Comparison of ENCODE assay signal across 18 mouse cellular contexts in the genomic region with DNA sequence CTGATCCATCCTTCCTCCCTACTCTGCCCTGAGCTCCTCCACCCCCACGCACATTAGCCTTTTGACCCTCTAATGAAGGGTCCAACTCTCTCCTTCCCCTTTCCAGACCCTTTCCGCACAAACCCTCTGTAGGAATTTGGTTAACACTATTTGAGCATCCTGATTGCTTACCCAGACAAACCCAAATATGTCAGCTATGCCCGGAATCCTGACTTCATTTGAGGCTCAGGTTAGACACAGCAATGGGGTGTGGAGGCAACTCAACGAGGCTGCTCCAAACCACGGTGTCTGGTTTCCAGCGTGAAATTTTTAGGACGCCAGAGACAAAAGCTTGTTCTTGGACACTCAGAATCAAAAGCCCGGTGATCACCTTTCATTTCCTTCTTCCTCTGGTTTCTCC.
DNase-seq lines count a peak whose midpoint lies in the region; ATAC-seq and TF ChIP-seq lines count a peak whose summit lies in the region.
"Had no signal": no experiment of that assay in that cellular context is flagged by ENCODE, and none has a peak within 500 bp of the region (broad histone marks: within the 10 kb centered on the region; RNA-seq: fewer than 3 reads in every experiment).

No protein-coding gene starts in this region.

- no peaks in the 10 kb centered on the region for H3K36me3 ChIP-seq in ES-Bruce4 (ENCODE audit: control insufficient read depth, insufficient read depth, low read length, poor library complexity, severe bottlenecking)
- no peaks in the 10 kb centered on the region for H3K36me3 ChIP-seq in limb, embryonic 10.5 days
- H3K36me3 ChIP-seq: G1E; midbrain, embryonic 13.5 days; neural tube, embryonic 13.5 days had no signal

- no peak overlapping the region; the same call in 1 of the 2 replicates for H3K27ac ChIP-seq in ES-Bruce4 (ENCODE audit: insufficient read depth, low read length)
- H3K27ac ChIP-seq in limb, embryonic 10.5 days: peak overlapping the region; percentile 33; the same call in 1 of the 2 replicates
- H3K27ac ChIP-seq: hindbrain, embryonic 14.5 days; midbrain, embryonic 13.5 days; neural tube, embryonic 13.5 days had no signal

- H3K4me3 ChIP-seq in ES-Bruce4 (ENCODE audit: low read depth, low read length): no peak overlapping the region
- H3K4me3 ChIP-seq in limb, embryonic 10.5 days: no peak overlapping the region
- H3K4me3 ChIP-seq: midbrain, embryonic 13.5 days; neural tube, embryonic 13.5 days had no signal

- ATAC-seq in megakaryocyte, adult 5-6 weeks (ENCODE audit: poor library complexity, severe bottlenecking): no peak
- ATAC-seq: liver, postnatal 0 days; midbrain, embryonic 13.5 days had no signal

- no peak for TF ChIP-seq POLR2A in ES-Bruce4 (IDR thresholded peaks at IDR 0.05; ENCODE audit: insufficient read depth, low read length)

- intact Hi-C loops in left cerebral cortex, postnatal 14 days (cut with DNase I): no loop called here

- H3K9me3 ChIP-seq in ES-Bruce4 (replicated peaks; ENCODE audit: control insufficient read depth, insufficient read depth, low read length, poor library complexity, severe bottlenecking): no peaks in the 10 kb centered on the region
- H3K9me3 ChIP-seq in limb, embryonic 10.5 days (replicated peaks): no peaks in the 10 kb centered on the region
- H3K9me3 ChIP-seq: midbrain, embryonic 13.5 days; neural tube, embryonic 13.5 days had no signal

- 0 out of 2 replicates have a peak, but pooled peaks have one; percentile 26 for TF ChIP-seq EP300 in ES-Bruce4 (IDR thresholded peaks at IDR 0.05; ENCODE audit: insufficient read depth, low read depth, low read length)

- no peaks in the 10 kb centered on the region; the same call in 1 of the 2 replicates for H3K27me3 ChIP-seq in ES-Bruce4 (ENCODE audit: control insufficient read depth, insufficient read depth, low read length, poor library complexity, severe bottlenecking)
- H3K27me3 ChIP-seq in limb, embryonic 10.5 days (ENCODE audit: low read depth, poor library complexity, severe bottlenecking): no peaks in the 10 kb centered on the region
- H3K27me3 ChIP-seq: midbrain, embryonic 13.5 days; neural tube, embryonic 13.5 days had no signal

- 51% methylated on average over 8 of the region's 8 CpGs for WGBS in limb, embryonic 10.5 days

- peak; percentile 18 for DNase-seq in gastrocnemius, postnatal 25 days
- DNase-seq in gastrocnemius, postnatal 4 days (ENCODE audit: low spot score in 2 of 2): no peak
- DNase-seq in embryo, embryonic 11.5 days (ENCODE audit: low read depth, low spot score): peak; percentile 29
- no peak for DNase-seq in limb, embryonic 10.5 days (ENCODE audit: low spot score)
- DNase-seq in natural killer cell, adult 2 months (ENCODE audit: low spot score in 2 of 2): no peak
- no peak for DNase-seq in left cerebral cortex, postnatal 14 days (ENCODE audit: low spot score in 2 of 2)
- DNase-seq: cerebellum, postnatal 10 days; gastrocnemius, postnatal 14 days; kidney, adult 8-10 months; liver, postnatal 0 days; retina, postnatal 1 day; spleen, adult 18-20 months had no signal

- no peak for TF ChIP-seq CTCF in ES-Bruce4 (IDR thresholded peaks at IDR 0.05; ENCODE audit: low read depth, low read length)

- no peak overlapping the region for H3K9ac ChIP-seq in ES-Bruce4 (ENCODE audit: low read depth, poor library complexity, severe bottlenecking)
- H3K9ac ChIP-seq: hindbrain, embryonic 14.5 days; liver, postnatal 0 days; midbrain, embryonic 13.5 days; neural tube, embryonic 13.5 days had no signal

- H3K4me1 ChIP-seq in ES-Bruce4 (ENCODE audit: control insufficient read depth, insufficient read depth, low read length): no peaks in the 10 kb centered on the region
- H3K4me1 ChIP-seq in limb, embryonic 10.5 days: peaks cover 15% of the 10 kb centered on the region
- H3K4me1 ChIP-seq: midbrain, embryonic 13.5 days; neural tube, embryonic 13.5 days had no signal

Comparison
In these comparisons a context has a peak if more than half of its experiments do, and no peak if none do; other contexts are left out.
1. DNase-seq: peak in gastrocnemius, postnatal 25 days (single experiment) and embryo, embryonic 11.5 days (single experiment); none in gastrocnemius, postnatal 4 days (0 of 2), limb, embryonic 10.5 days (single experiment), natural killer cell, adult 2 months (0 of 2) and left cerebral cortex, postnatal 14 days (0 of 2).